Mouse (Mus musculus) kidney, adult 8-10 months (tissue): ENCODE results near the gene Acsf3.

Source experiments
- DNase-seq, 2 experiments: peaks; one replicate each; pipeline ENCODE4 v3.0.0; 2022

The Acsf3 gene

DNA sequence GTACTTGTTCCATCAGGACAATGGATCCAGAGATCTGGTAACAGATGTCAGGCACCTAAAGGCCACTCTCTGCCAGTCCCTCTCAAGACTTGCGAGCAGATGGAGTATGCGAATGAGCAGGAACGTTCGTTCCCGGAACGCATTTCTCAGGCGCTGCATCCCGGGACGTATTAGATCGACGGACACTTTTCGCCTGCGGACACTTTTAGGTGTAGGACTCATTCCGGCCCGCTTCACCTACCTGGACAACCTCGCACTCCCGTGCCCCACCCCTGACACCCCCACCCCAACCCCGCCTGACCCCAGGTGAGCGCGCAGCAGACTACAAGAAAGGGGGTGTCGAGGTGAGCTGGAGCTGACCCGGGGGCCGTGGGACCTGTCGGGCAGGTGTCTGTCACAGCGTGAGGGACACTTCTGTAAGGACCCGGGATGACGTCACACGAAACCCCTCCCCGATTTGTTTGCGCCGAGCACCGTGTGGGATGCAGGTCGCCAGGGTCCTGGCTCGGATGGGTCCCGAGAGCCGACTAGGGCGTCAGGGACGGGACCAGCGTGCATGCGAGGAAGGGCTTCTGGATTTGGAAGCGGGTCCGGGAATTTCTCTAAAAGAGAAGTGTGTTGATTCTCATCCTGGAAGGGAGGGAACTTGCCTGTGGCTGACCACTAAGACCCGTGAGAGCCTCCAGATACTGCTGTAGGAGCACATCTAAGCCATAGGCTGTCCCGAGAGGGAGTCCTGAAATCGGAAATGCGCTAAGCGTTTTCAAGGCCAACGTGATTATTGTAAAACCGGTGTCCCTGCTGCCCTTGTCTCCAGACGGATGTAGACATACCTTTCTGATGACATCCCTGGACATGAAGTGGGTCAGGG, at the start of gene Acsf3:
TSS of gene Acsf3 (plus strand) at position 202 of the 871 bp plus-strand sequence.
- peak; percentile 35 to 66 for DNase-seq

GRCm38 (mm10) chr8:122726789-122727188, 48.5 kb upstream of the Acsf3 start:
- DNase-seq: no peak

DNA sequence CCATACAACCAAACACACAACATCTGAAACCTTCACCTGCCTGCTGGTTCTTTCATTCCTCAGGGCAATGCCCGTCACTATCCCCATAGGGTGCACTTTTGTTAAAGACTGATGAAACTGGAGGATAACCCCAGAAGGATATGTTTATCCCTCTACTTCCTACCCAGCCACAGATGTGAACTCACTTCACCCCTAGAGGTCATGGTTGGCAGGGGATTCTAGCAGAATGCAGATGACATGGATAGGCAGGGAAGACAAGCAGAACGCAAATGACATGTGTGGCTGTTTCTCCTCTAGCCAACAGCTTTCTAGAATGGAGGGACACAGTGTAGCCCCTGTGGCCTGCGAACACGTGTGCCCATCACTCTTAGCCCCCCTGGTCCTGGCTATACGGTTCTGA, 47.9 kb upstream of the Acsf3 start:
- no peak for DNase-seq

GRCm38 (mm10) chr8:122728630-122729029, 46.7 kb upstream of the Acsf3 start:
- DNase-seq: no peak

GRCm38 (mm10) chr8:122735110-122735509, 40.2 kb upstream of the Acsf3 start:
- no peak for DNase-seq

- DNase-seq: no peak
Observed at GRCm38 (mm10) chr8:122735542-122736473, 39.5 kb upstream of the Acsf3 start.

GRCm38 (mm10) chr8:122736623-122737022, 38.7 kb upstream of the Acsf3 start:
- no peak for DNase-seq

DNA sequence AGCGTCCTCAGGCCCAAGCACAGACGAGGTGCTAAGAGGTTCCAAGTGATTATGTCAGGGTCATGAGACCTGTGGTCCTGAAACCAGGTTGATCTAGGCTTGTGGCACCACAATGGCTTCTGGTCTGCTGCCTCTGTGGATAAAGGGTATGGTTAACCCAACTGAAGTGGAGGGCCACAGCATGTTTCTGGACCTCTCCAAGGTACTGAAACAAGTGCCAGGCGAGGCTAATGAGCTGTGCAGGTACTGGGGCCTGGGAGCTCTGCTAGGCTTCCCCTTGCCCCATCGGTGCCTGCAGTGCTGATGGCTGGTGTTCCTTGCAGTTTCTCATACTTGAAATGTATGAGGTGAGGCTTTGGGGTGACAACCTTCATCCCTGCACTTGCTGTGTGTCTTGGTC, 38.2 kb upstream of the Acsf3 start:
- DNase-seq: no peak

GRCm38 (mm10) chr8:122737886-122738285, 37.4 kb upstream of the Acsf3 start:
- no peak for DNase-seq

GRCm38 (mm10) chr8:122739102-122739725, 36.1 kb upstream of the Acsf3 start:
- DNase-seq: no peak

DNA sequence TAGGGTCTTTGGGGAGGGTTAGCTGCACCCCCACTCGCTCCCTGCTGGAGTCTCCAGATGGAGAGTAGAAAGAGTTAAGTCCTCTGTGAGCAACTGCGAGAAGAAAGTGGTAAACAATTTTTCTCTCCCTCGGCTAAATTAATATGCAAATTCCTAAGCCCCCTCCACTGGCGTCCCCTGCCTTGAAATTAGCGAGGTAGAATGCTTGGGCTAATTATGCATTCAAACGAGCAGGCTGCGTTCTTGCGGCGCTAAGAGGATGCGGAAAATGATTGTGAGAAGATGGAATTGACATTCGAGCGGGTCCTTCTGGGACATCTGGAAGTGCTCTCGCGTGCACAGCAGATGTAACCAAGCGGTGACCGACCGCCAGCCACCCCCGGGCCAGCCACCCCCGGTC, 32.8 kb upstream of the Acsf3 start:
- DNase-seq: no peak

DNA sequence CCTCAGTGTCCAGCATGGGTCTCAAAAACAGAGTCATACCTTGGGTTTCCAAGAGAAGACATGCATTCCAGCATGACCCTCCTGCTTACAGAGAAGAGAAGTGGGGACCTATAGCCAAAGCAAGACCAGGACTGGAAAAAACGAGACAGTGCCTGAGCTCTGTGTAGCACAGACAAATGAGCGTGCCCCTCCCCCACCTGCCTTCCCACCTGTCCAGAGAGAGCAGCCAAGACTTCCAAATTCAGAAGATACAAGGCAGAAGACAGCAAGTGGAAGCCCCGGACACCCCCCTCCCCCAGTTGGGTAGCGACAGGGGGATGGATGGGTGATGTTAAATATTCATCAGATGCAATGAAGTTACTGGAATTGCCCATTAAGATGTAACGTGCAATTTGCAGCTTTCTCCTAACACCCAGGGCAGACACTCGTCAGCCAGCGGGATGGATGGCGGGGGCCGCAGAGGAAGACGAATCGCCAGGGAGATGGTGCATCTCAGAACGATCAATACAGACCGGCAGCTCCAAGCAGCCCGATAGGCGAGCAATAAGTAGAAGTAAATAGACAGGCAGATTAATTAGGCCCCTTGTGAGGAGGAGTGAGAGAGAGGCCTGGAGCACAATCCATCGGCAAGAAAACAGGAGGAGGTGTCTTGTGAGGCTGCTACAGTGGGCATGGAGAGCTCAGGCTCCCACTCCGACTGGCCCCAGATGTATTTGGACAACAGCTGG, 30.1 kb upstream of the Acsf3 start:
- no peak for DNase-seq

DNA sequence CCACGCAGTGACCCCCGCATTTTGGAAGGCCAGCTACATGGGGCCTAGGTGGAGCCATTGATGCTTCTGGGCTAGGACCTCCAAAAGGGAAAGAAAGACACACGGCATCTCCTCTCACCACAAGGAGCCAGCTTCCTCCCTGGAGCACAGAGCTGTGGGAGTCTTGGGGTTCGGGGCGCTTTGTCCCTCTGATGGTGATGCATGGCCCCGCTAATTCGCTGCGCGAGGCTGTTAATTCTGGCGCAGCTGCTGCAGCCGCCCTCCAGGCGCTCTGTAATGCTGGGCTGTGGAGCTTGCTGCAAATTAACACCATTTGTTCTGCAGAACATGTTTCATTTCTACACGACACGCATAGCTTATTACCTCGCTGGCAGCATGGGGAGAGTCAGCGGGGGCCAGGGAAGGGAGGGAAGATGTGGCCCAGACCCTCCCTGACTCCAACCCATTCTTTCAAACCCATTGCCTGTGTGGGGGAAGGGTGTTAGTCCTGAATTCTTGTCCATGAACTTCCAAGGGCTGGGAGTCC, 29.5 kb upstream of the Acsf3 start:
- no peak for DNase-seq

- DNase-seq: no peak
Observed at GRCm38 (mm10) chr8:122746439-122746838, 28.8 kb upstream of the Acsf3 start.

DNA sequence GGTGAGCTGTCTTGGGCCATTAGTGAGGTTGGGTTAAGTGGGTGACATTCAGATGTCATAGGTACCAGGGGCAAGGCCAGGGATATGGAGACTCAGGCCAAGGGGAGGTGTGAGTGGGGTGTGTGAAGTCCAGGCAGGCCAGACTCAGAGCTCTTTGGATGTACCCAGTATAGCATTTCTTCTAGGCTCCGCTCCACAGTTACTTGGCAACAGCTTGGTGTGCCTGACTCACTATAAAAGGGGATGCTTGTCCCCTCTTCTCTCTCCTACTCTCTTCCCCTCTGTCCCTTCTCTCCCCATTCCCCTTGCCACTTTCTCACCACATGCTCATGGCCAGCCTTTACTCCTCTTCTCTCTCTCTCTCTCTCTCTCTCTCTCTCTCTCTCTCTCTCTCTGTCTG, 27.5 kb upstream of the Acsf3 start:
- DNase-seq: no peak

- no peak for DNase-seq
Observed at GRCm38 (mm10) chr8:122749333-122749958, 25.8 kb upstream of the Acsf3 start.

DNA sequence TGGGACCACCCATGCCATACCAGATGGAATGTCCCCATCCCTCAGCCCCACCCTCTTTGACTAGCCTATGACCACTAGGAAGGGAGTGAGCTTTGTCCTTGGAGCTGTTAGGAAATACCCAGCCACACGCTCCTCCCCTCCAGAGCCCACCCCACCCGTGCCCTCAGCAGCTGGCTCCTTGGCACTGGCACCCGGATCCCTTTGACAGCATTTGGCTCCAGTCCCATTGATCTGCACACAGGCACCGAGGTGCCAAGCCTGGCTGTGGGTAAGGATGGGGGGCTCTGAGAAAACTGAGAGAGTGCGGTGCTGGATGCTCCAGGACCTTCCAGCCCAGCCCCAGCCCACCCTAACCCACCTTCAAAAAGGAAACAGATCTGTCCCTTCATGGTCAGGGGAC, 23.9 kb upstream of the Acsf3 start:
- no peak for DNase-seq

DNA sequence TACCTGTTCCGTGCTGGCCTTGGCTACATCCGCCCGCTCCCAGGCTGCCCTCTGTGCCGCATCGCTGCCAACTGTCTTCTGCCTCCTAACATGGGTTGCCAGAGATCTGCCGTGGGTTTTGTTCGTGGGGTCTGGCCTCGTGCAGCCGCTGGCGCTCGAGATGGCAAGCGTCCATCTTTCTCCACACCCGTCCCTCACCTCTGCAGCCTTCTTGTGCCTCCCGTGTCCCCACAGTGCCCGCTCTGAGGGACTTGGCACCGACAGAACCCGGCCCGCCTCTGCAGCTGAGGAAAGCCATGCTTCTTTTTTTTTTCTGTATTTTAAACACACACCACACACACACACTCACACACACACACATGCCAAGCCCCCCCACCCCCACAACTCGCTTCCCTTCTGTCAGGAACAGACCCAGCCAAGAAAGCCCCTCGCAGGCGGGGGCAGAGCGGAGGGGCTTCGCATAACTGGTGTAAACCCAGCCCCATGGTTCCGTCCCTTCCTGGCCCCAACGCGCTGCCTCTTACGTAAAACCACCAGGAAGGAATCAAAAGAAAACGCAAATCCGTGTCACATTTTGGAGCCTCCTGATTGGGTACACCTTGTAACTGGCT, 23.1 kb upstream of the Acsf3 start:
- DNase-seq: no peak

GRCm38 (mm10) chr8:122758597-122758996, 16.7 kb upstream of the Acsf3 start:
- no peak for DNase-seq

GRCm38 (mm10) chr8:122760116-122760515, 15.2 kb upstream of the Acsf3 start:
- DNase-seq: no peak

GRCm38 (mm10) chr8:122761109-122761508, 14.2 kb upstream of the Acsf3 start:
- no peak for DNase-seq
